Mouse (Mus musculus) liver, postnatal 0 days (tissue): ENCODE data around the gene Reep1. TPM values are rescaled to one million over a fixed set of nuclear protein-coding genes. Genes with fewer than 3 reads are reported as not detected.

Source experiments
- ATAC-seq: fragments of 200-750 bp; cut with Nextera tagmentation; 2 replicates; pipeline ENCODE4 v1.8.0; 2017; ENCODE audit warnings: mild to moderate bottlenecking, moderate library complexity
- DNase-seq: peaks from one replicate; pipeline ENCODE4 v3.0.0-alpha.2; 2016
- H3K27ac ChIP-seq: fragments of 300-500 bp; sonication (generic); 2 replicates; pipeline ENCODE4 v1.5.1; 2014; ENCODE audit warnings: antibody characterized with exemption, moderate library complexity, mild to moderate bottlenecking, low read depth
- H3K27me3 ChIP-seq: fragments of 300-500 bp; sonication (generic); 2 replicates; pipeline ENCODE4 v1.6.1; 2014; ENCODE audit warnings: low read length, control low read depth, mixed read lengths; ENCODE audit not compliant: insufficient read depth
- H3K36me3 ChIP-seq: fragments of 300-500 bp; sonication (generic); replicated peaks from 2 replicates; pipeline ENCODE4 v1.6.1; 2014; ENCODE audit warnings: mild to moderate bottlenecking, control low read depth, low read length, moderate library complexity, mixed read lengths; ENCODE audit not compliant: insufficient read depth
- H3K4me1 ChIP-seq: fragments of 300-500 bp; sonication (generic); 2 replicates; pipeline ENCODE4 v1.6.1; 2014; ENCODE audit warnings: antibody characterized with exemption, mild to moderate bottlenecking, control low read depth; ENCODE audit not compliant: insufficient read depth
- H3K4me2 ChIP-seq: fragments of 300-500 bp; sonication (generic); 2 replicates; pipeline ENCODE4 v1.6.1; 2014; ENCODE audit warnings: low read depth, mild to moderate bottlenecking, low read length, moderate library complexity, mixed read lengths
- H3K4me3 ChIP-seq: fragments of 300-500 bp; sonication (generic); 2 replicates; pipeline ENCODE4 v1.5.1; 2014; ENCODE audit warnings: low read depth, low read length
- H3K9ac ChIP-seq: fragments of 300-500 bp; sonication (generic); replicated peaks from 2 replicates; pipeline ENCODE4 v1.6.1; 2014; ENCODE audit warnings: mild to moderate bottlenecking, moderate library complexity
- H3K9me3 ChIP-seq: fragments of 300-500 bp; sonication (generic); 2 replicates; pipeline ENCODE4 v1.6.1; 2016; ENCODE audit warnings: mild to moderate bottlenecking, control low read depth, low read length, mixed read lengths
- CTCF ChIP-seq: sonication (generic); IDR thresholded peaks from 2 replicates; pipeline ENCODE4 v1.5.1; 2016; ENCODE audit warnings: antibody characterized with exemption, low read depth
- EP300 ChIP-seq: IDR thresholded peaks from 2 replicates; pipeline ENCODE4 v1.6.1; 2016; ENCODE audit warnings: antibody characterized with exemption, low read depth, mild to moderate bottlenecking
- WGBS: fragments of 180-500 bp; shearing (Covaris S2); extraction: QIAGEN DNeasy Blood & Tissue Kit; methylation state at CpG from one replicate; pipeline ENCODE4 v1.1.7; 2014; ENCODE audit not compliant: insufficient replicate concordance; 5-methylcytosine and 5-hydroxymethylcytosine counted together
- polyA plus RNA-seq: library from polyadenylated mRNA; unstranded; fragments of >200 nt; fragmentation: Nextera tagmentation; extraction: Ambion mirVana; gene quantifications from 2 replicates; pipeline ENCODE4 v1.2.1, GENCODE M21; 2015

Gene Reep1
- polyA plus RNA-seq, 1 experiment from 2014 or later, result 2.3 TPM

- ATAC-seq, result no peak
- H3K9me3 ChIP-seq, result no peaks in the 10 kb centered on the region
- H3K9ac ChIP-seq, result no peak overlapping the region
- no peaks in the 10 kb centered on the region for H3K36me3 ChIP-seq
- no peak overlapping the region for H3K27ac ChIP-seq
- H3K4me1 ChIP-seq, result no peaks in the 10 kb centered on the region
- no peak overlapping the region for H3K4me3 ChIP-seq
- no peak overlapping the region for H3K4me2 ChIP-seq
- WGBS, result 63% methylated on average over 2 of the region's 2 CpGs
- TF ChIP-seq EP300 (no peak), CTCF (no peak)
- no peak for DNase-seq
- H3K27me3 ChIP-seq, result no peaks in the 10 kb centered on the region
Observed at GRCm38 (mm10) chr6:71779831-71780230, 72.5 kb downstream of the Reep1 start.

- H3K9me3 ChIP-seq, result no peaks in the 10 kb centered on the region
- H3K9ac ChIP-seq, result no peak overlapping the region
- no peak overlapping the region for H3K4me3 ChIP-seq
- H3K4me2 ChIP-seq, result no peak overlapping the region
- 81% methylated on average over 7 of the region's 7 CpGs for WGBS
- H3K4me1 ChIP-seq, result no peaks in the 10 kb centered on the region
- DNase-seq (no peak), ATAC-seq (no peak)
- TF ChIP-seq EP300 (no peak), CTCF (no peak)
- H3K27me3 ChIP-seq, result no peaks in the 10 kb centered on the region
- no peaks in the 10 kb centered on the region for H3K36me3 ChIP-seq
- H3K27ac ChIP-seq, result no peak overlapping the region
Observed at GRCm38 (mm10) chr6:71780431-71780830, 73.1 kb downstream of the Reep1 start.

GRCm38 (mm10) chr6:71783165-71783564 is 75.8 kb downstream of the Reep1 start:
- H3K27ac ChIP-seq, result no peak overlapping the region
- H3K4me1 ChIP-seq, result no peaks in the 10 kb centered on the region
- H3K27me3 ChIP-seq, result no peaks in the 10 kb centered on the region
- H3K36me3 ChIP-seq, result no peaks in the 10 kb centered on the region
- DNase-seq, result no peak
- no peak overlapping the region for H3K4me3 ChIP-seq
- ATAC-seq, result no peak
- H3K4me2 ChIP-seq, result no peak overlapping the region
- WGBS, result 87% methylated on average over 5 of the region's 5 CpGs
- no peaks in the 10 kb centered on the region for H3K9me3 ChIP-seq
- no peak overlapping the region for H3K9ac ChIP-seq
- TF ChIP-seq CTCF (no peak), EP300 (no peak)

- Histone ChIP-seq H3K9me3 (no peaks in the 10 kb centered on the region), H3K4me2 (no peak overlapping the region), H3K4me3 (no peak overlapping the region), H3K4me1 (no peaks in the 10 kb centered on the region), H3K27me3 (no peaks in the 10 kb centered on the region), H3K27ac (no peak overlapping the region), H3K36me3 (no peaks in the 10 kb centered on the region), H3K9ac (no peak overlapping the region)
- WGBS, result 60% methylated on average over 9 of the region's 9 CpGs
- no peak for ATAC-seq
- no peak for DNase-seq
- TF ChIP-seq CTCF (no peak), EP300 (no peak)
Observed at GRCm38 (mm10) chr6:71788348-71788747, 81.0 kb downstream of the Reep1 start.

- 78% methylated on average over 6 of the region's 6 CpGs for WGBS
Observed at GRCm38 (mm10) chr6:71791771-71792170, 84.4 kb downstream of the Reep1 start.

GRCm38 (mm10) chr6:71799391-71799790 is 92.0 kb downstream of the Reep1 start:
- ATAC-seq (no peak), DNase-seq (no peak)
- TF ChIP-seq EP300, result no peak
- TF ChIP-seq CTCF, result no peak
- H3K36me3 ChIP-seq, result no peaks in the 10 kb centered on the region
- no peak overlapping the region for H3K4me2 ChIP-seq
- WGBS, result 71% methylated on average over 3 of the region's 3 CpGs
- no peaks in the 10 kb centered on the region for H3K9me3 ChIP-seq
- H3K4me1 ChIP-seq, result 0 out of 2 replicates have a peak, but pooled peaks cover 4% of the 10 kb centered on the region
- no peak overlapping the region for H3K4me3 ChIP-seq
- H3K27me3 ChIP-seq, result no peaks in the 10 kb centered on the region
- H3K9ac ChIP-seq, result no peak overlapping the region
- no peak overlapping the region for H3K27ac ChIP-seq

More at GRCm38 (mm10) chr6:71791771-71792170, 84.4 kb downstream of the Reep1 start:
- Histone ChIP-seq H3K27me3 (no peaks in the 10 kb centered on the region), H3K9me3 (no peaks in the 10 kb centered on the region), H3K27ac (no peak overlapping the region), H3K4me2 (no peak overlapping the region), H3K36me3 (no peaks in the 10 kb centered on the region), H3K4me3 (no peak overlapping the region), H3K9ac (no peak overlapping the region), H3K4me1 (no peaks in the 10 kb centered on the region)
- no peak for DNase-seq
- no peak for TF ChIP-seq EP300
- TF ChIP-seq CTCF, result no peak
- ATAC-seq, result no peak
